Mouse (Mus musculus) heart, embryonic 14.5 days (tissue): ENCODE measurements around the gene Stx17. TPM values are rescaled to one million over a fixed set of nuclear protein-coding genes. Genes with fewer than 3 reads are reported as not detected.

Experiments used
- ATAC-seq: fragments of 200-750 bp; cut with Nextera tagmentation; 2 replicates; pipeline ENCODE4 v1.8.0; 2017; ENCODE audit warnings: low read depth, moderate TSS enrichment; ENCODE audit not compliant: insufficient number of reproducible peaks, insufficient read depth, low FRiP score
- H3K27ac ChIP-seq, 2 experiments: fragments of 200-500 bp in 1 of 2; fragments of 300-500 bp in 1 of 2; sonication (generic) in 1 of 2; replicated peaks in 1 of 2; 2 replicates each; pipeline ENCODE4 v1.5.1; 2012 to 2014; ENCODE audit warnings: low read depth in 2 of 2, low read length in 2 of 2, control low read depth in 1 of 2, mild to moderate bottlenecking in 1 of 2, mixed read lengths in 1 of 2; ENCODE audit not compliant: control insufficient read depth in 1 of 2, insufficient read depth in 1 of 2
- H3K27me3 ChIP-seq: fragments of 300-500 bp; sonication (generic); 2 replicates; pipeline ENCODE4 v1.6.1; 2014; ENCODE audit warnings: mild to moderate bottlenecking, low read length, control low read depth; ENCODE audit not compliant: control insufficient read depth, insufficient read depth
- H3K36me3 ChIP-seq: fragments of 300-500 bp; sonication (generic); 2 replicates; pipeline ENCODE4 v1.6.1; 2014; ENCODE audit warnings: mild to moderate bottlenecking, control low read depth, low read length, mixed read lengths; ENCODE audit not compliant: control insufficient read depth, insufficient read depth
- H3K4me1 ChIP-seq, 2 experiments: fragments of 200-500 bp in 1 of 2; fragments of 300-500 bp in 1 of 2; sonication (generic) in 1 of 2; 2 replicates each; pipeline ENCODE4 v1.6.1; 2012 to 2014; ENCODE audit warnings: low read length in 2 of 2, control low read depth in 1 of 2, mixed read lengths in 1 of 2; ENCODE audit not compliant: control insufficient read depth in 2 of 2, insufficient read depth in 2 of 2
- H3K4me2 ChIP-seq: fragments of 300-500 bp; sonication (generic); 2 replicates; pipeline ENCODE4 v1.6.1; 2014; ENCODE audit warnings: mild to moderate bottlenecking, low read length
- H3K4me3 ChIP-seq, 2 experiments: fragments of 200-500 bp in 1 of 2; fragments of 300-500 bp in 1 of 2; sonication (generic) in 1 of 2; 2 replicates each; pipeline ENCODE4 v1.5.1; 2012 to 2014; ENCODE audit warnings: low read length in 2 of 2, mild to moderate bottlenecking in 2 of 2, control low read depth in 1 of 2, low read depth in 1 of 2, moderate library complexity in 1 of 2; ENCODE audit not compliant: control insufficient read depth in 1 of 2, insufficient read depth in 1 of 2
- H3K9ac ChIP-seq: fragments of 300-500 bp; sonication (generic); 2 replicates; pipeline ENCODE4 v1.6.1; 2014; ENCODE audit warnings: mild to moderate bottlenecking, low read length
- H3K9me3 ChIP-seq: fragments of 300-500 bp; sonication (generic); 2 replicates; pipeline ENCODE4 v1.6.1; 2016; ENCODE audit warnings: low read length, control low read depth; ENCODE audit not compliant: control insufficient read depth
- WGBS: fragments of 180-500 bp; shearing (Covaris S2); extraction: QIAGEN DNeasy Blood & Tissue Kit; methylation state at CpG from one replicate; pipeline ENCODE4 v1.1.7; 2014; 5-methylcytosine and 5-hydroxymethylcytosine counted together
- polyA plus RNA-seq: library from polyadenylated mRNA; unstranded; fragments of >200 nt; fragmentation: Nextera tagmentation; extraction: Ambion mirVana; gene quantifications from 2 replicates; pipeline ENCODE4 v1.2.1, GENCODE M21; 2014

Stx17 gene
- 23.5 and 24.4 TPM in 2 replicates for polyA plus RNA-seq

- peak within 1 kb of the TSS in 1 of 2 experiments; percentile 71; a peak in 3 of 4 replicates for H3K27ac ChIP-seq
- no peaks in the 10 kb centered on the region for H3K36me3 ChIP-seq
- no peaks in the 10 kb centered on the region for H3K9me3 ChIP-seq
- WGBS, result under 1% methylated on average over 56 of the region's 58 CpGs
- peak within 1 kb of the TSS; percentile 93 for H3K9ac ChIP-seq
- peaks cover 0 to 3% of the 10 kb centered on the region in 2 experiments; a peak in 1 of 4 replicates for H3K4me1 ChIP-seq
- peak within 1 kb of the TSS; percentile 72 to 85 for H3K4me3 ChIP-seq
- peak; percentile 100 for ATAC-seq
- no peaks in the 10 kb centered on the region for H3K27me3 ChIP-seq
- peak within 1 kb of the TSS; percentile 79 for H3K4me2 ChIP-seq
Observed at GRCm38 (mm10) chr4:48124773-48125469, at the start of gene Stx17. TSS of gene Stx17 (plus strand) at chr4:48124915.

- no peaks in the 10 kb centered on the region for H3K36me3 ChIP-seq
- H3K27me3 ChIP-seq, result no peaks in the 10 kb centered on the region
- H3K4me3 ChIP-seq, result no peak overlapping the region
- H3K9ac ChIP-seq, result no peak overlapping the region
- H3K9me3 ChIP-seq, result no peaks in the 10 kb centered on the region
- H3K4me1 ChIP-seq, result peaks cover 8 to 13% of the 10 kb centered on the region in 2 experiments; a peak in 2 of 4 replicates
- ATAC-seq, result no peak
- no peak overlapping the region for H3K27ac ChIP-seq
- 63% methylated on average over 13 of the region's 13 CpGs for WGBS
- H3K4me2 ChIP-seq, result no peak overlapping the region
Observed at GRCm38 (mm10) chr4:48076693-48077471, 47.8 kb upstream of the Stx17 start.

- Histone ChIP-seq H3K36me3 (no peaks in the 10 kb centered on the region), H3K9ac (no peak overlapping the region), H3K4me2 (peak overlapping the region; percentile 13; the same call in 1 of the 2 replicates), H3K4me3 (no peak overlapping the region), H3K27me3 (no peaks in the 10 kb centered on the region), H3K27ac (no peak overlapping the region), H3K4me1 (peaks cover 8 to 13% of the 10 kb centered on the region in 2 experiments; a peak in 2 of 4 replicates), H3K9me3 (no peaks in the 10 kb centered on the region)
- no peak for ATAC-seq
- WGBS, result 10% methylated on average over 4 of the region's 4 CpGs
Observed at GRCm38 (mm10) chr4:48078213-48078612, 46.5 kb upstream of the Stx17 start.

- H3K27ac ChIP-seq, result no peak overlapping the region
- H3K4me2 ChIP-seq, result no peak overlapping the region
- 59% methylated on average over 8 of the region's 8 CpGs for WGBS
- no peak overlapping the region for H3K9ac ChIP-seq
- ATAC-seq, result no peak
- H3K9me3 ChIP-seq, result no peaks in the 10 kb centered on the region
- H3K4me1 ChIP-seq, result peaks cover 8 to 13% of the 10 kb centered on the region in 2 experiments; a peak in 2 of 4 replicates
- H3K36me3 ChIP-seq, result no peaks in the 10 kb centered on the region
- H3K4me3 ChIP-seq, result no peak overlapping the region
- no peaks in the 10 kb centered on the region for H3K27me3 ChIP-seq
Observed at GRCm38 (mm10) chr4:48079285-48080039, 45.3 kb upstream of the Stx17 start.

GRCm38 (mm10) chr4:48083452-48083851, 41.3 kb upstream of the Stx17 start:
- no peak overlapping the region for H3K4me3 ChIP-seq
- H3K27me3 ChIP-seq, result no peaks in the 10 kb centered on the region
- no peaks in the 10 kb centered on the region for H3K4me1 ChIP-seq
- H3K4me2 ChIP-seq, result no peak overlapping the region
- no peak overlapping the region for H3K9ac ChIP-seq
- ATAC-seq, result no peak
- no peak overlapping the region for H3K27ac ChIP-seq
- 86% methylated on average over 4 of the region's 4 CpGs for WGBS
- H3K36me3 ChIP-seq, result no peaks in the 10 kb centered on the region
- H3K9me3 ChIP-seq, result no peaks in the 10 kb centered on the region

GRCm38 (mm10) chr4:48086609-48087008, 38.1 kb upstream of the Stx17 start:
- no peaks in the 10 kb centered on the region for H3K9me3 ChIP-seq
- no peak overlapping the region for H3K9ac ChIP-seq
- H3K4me1 ChIP-seq, result no peaks in the 10 kb centered on the region
- WGBS, result 68% methylated on average over 6 of the region's 6 CpGs
- no peak overlapping the region for H3K27ac ChIP-seq
- no peak for ATAC-seq
- H3K27me3 ChIP-seq, result no peaks in the 10 kb centered on the region
- H3K36me3 ChIP-seq, result no peaks in the 10 kb centered on the region
- no peak overlapping the region for H3K4me3 ChIP-seq
- H3K4me2 ChIP-seq, result no peak overlapping the region

- Histone ChIP-seq H3K27ac (no peak overlapping the region), H3K36me3 (no peaks in the 10 kb centered on the region), H3K4me3 (no peak overlapping the region), H3K9ac (no peak overlapping the region), H3K4me1 (no peaks in the 10 kb centered on the region), H3K9me3 (no peaks in the 10 kb centered on the region), H3K4me2 (no peak overlapping the region), H3K27me3 (no peaks in the 10 kb centered on the region)
- ATAC-seq, result no peak
- 87% methylated on average over 6 of the region's 6 CpGs for WGBS
Observed at GRCm38 (mm10) chr4:48087497-48087896, 37.2 kb upstream of the Stx17 start.
